Mouse (Mus musculus) urinary bladder, postnatal 4 days (tissue): Measurements from ENCODE around the gene Eif5a2.

Source experiments
- DNase-seq, 2 experiments: peaks; one replicate each; pipeline ENCODE4 v3.0.0; 2021 to 2022; ENCODE audit warnings: low spot score in 2 of 2

Eif5a2 gene

DNA sequence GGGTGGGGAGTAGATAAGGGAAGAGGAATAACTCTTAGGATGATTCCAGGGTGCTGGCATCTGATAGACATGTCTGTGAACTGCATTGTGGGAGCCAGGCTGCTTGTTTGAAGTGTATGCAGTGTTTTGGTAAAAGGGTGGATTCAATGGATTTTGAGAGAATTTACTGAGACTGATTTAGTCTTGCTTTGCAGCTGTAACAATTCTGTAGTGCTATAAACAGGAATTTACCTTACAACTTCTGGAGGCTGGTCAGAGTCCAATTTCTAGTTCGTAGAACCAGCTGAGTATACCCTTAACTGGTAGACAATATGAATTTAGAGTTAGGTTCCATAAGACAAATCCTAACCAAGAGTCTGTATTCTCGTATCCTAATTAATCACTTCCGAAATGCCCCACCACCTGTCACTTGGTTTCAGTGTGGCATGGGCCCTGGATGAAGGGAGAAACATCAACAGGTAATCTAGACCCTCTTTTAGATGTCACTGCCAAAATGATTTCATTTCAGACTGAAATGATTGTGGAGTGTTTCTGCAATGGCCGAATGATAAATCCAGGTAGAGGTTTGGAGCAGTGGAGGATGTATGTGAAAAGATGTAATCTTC, 27.1 kb downstream of the Eif5a2 start:
- no peak for DNase-seq

DNA sequence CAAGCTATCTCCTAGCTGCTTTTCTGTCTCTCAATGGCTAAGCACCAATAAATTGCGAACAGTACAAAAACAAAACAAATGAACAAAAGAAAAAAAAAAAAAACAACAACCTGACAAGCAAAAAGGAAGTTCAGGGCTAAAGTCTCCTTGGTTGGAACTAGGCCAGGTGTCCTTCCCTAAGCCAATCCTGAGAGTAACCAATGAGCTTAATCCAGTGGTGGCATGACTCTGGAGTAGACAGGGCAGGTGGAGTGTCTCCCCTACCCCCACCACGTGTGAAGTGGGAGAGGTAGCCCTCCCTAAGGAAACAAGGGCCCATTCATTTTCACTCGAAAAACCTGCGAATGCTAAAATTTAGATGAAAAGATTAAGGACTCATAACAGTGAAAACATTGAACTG, 30.4 kb downstream of the Eif5a2 start:
- no peak for DNase-seq

DNA sequence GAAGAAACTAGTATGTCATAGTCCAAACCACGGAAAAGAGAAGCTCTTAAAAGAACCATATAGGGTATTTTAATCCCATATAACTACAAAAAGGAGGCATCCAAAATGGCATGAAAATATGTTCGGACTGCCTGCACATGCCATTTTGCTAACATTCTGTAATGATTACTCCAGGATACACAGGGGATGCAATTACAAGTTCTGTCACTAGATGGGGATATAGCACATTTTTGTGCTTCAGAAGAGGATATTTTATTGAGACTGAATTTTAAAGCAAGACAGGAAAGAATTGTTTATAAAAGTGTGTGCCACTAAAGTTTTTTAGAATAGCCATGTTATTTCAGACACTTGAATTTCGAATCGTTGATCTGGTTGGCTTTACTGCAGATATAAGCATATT, 33.3 kb downstream of the Eif5a2 start:
- DNase-seq, result no peak

DNA sequence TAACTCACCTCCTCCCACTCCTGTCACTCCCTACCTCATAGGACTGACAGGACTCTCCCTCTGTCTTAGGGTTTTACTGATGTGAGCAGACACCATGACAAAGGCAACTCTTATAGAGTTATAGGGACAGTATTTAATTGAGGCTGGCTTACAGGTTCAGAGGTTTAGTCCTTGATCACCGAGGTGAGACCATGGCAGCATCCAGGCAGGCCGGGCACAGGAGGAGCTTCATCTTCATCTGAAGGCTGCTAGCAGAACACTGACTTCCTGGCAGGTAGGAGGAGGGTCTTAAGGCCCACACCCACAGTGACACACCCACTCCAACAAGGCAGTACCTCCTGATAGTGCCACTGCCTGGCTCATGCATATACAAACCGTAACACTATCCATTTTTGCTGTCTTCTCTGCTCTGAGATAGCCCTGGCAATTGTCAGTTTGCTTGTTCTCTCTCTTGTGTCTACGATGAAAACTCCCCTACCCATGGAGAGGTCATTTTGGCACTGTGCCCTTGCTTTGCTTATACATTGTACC, 35.0 kb downstream of the Eif5a2 start:
- no peak for DNase-seq

DNA sequence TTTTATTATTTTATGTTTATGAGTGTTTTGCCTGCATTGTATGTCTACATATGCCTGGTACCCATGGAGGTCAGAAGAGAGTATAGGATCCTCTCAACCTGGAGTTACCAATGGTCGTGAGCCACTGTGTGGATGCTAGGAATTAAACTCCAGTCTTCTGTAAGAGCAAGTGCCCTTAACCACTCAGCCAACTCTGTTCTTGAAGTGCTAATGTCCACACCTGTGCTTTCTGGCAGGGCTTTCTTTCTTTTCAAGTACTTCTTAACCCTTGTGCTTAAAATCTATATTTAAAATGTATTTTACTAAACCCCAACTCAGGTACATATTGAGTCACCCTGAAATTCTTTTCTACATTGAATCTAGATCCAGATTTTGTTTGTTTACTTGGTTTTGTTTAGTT, 45.2 kb downstream of the Eif5a2 start:
- DNase-seq, result no peak

DNA sequence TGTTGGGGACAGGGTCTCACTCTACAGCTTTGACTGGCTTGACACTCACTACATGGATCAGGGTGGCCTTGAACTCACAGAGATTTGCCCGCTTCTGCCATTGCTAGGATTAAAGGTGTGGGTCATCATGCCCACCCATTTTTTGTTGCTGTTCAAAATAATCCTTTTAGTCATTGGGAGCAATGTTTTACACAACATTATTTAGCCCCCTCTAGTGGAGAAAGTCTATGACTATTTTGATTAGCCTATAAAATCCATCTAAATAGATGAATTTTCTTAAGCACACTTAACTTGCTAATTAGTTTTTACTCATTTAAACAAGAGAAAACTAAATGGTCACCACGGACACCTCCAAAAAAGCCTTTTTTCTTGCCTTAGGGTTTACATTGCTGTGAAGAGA, 46.5 kb downstream of the Eif5a2 start:
- DNase-seq, result no peak

DNA sequence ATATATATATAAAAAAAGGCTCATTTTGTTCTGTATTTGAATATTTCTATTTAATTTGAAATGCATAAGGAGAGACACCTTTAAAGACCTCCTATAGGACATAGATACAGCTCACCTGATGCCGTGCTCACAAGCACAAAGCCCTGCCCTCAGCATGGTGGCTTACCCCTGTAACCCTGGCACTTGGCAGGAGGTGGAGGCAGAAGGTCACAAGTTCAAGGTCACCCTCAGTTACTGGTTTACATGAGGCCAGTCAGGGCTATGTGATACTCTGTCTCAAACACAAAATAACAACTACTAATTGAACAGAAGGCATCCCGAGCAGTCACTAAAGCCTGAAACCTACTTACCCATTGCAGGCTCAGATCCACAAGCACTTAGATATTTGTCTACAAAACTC, 48.4 kb downstream of the Eif5a2 start:
- no peak for DNase-seq

DNA sequence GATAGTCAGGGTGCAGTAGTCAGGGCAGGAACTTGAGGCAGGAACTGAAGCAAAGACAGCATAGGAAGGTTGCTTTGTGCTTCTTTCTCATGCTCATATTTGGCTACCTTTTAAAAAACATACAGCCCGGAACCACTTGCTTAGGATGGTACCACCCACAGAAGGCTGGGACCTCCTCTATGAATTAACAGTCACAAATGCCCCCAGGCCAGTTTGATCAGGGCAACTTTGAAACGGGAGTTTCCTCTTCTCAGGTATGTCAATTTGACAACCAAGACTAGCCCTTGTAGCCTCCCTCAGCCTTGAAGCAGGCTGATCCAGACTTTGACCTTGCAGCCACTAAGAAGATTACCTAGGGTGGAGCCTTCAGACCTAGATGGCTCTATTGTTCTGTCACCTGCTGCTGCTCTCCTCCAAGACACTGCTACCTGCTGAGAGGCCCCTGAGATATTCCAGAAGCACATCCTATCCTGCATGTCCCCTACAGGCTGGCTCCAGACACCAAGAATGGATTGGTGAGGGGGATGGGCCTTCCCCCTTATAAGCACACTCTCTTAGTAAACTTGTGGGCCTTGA, 55.8 kb downstream of the Eif5a2 start:
- no peak for DNase-seq

DNA sequence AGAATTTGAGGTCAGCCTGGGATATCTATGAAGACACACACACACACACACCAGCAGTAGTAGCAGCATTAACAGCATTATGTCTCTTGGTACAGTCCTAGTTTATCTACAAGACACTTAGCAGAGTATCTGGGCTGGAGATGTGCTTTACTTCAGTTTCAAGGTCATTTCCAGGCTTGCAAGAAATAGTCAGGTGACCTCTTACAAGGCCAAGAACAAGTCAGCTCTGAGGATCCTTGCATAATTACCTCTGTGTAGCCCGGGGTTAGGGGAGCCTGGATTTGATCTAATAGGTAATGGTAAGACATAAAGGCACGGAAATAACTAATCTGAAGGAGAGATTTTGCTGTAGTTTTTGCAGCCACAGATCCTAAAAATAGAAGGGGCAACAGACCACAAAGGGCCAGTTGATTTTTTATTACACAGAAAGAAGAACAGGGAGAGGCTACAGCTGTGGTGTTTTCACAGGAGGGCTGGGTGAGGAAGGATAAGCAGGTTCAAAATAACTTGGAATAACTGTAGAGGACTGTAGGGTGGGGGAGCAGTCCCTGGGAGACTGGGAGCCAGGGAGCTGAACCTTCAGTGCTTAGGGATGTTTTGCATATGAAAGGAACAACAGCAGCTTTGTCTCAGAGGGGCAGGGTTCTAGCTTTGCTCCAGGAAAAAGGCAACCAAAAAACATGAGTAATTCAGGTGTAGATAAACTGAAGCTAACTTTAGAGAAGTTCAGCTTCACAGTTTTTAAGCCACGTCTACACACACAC, 61.0 kb downstream of the Eif5a2 start:
- DNase-seq, result no peak

DNA sequence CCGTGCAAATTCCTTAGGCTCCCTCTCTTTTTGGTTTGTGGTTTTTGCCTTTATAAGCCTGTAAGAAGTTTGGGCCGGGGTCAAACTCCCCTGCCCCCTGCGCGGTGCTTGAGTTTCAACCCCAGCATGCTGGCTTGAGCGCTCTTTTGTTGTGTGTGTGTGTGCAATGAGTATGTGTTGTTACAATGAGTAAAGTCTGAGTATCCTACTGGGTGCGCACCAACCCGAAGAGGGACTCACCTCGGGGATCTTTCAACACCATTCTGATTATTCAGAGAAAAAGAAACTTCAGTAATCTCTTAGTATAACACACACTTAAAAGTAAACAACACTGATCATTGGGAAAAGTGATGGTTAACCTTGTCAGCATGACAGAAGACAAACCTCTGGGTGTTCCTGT, 62.2 kb downstream of the Eif5a2 start:
- DNase-seq, result no peak

DNA sequence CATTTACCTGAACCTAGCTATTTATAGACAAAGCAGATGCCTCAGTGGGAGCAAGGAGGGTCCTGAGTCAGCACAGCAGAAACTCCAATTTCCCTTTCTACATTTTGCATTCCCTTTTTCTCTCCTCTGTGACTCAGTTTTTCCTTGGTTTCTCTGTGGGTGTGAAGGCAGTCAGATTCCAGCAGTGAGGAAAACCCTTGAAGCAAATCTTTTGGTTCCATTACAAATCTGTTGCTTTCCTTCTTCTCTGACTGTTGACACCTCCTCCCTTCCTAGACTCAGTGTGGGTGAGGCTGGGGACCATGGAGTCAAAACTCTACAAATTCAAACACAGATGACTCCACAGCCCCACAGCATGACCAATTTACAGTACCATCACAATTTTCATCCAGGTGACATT, 66.0 kb downstream of the Eif5a2 start:
- no peak for DNase-seq
